Mouse (Mus musculus): Measurements from ENCODE around the gene Vkorc1. TPM values are rescaled to one million over a fixed set of nuclear protein-coding genes. Genes with fewer than 3 reads are reported as not detected.
A peak's percentile ranks its signal among the peaks of the same experiment; 100 is the strongest.

Gene Vkorc1
- polyA plus RNA-seq, 1 experiment from 2014 or later: 130 TPM

DNA sequence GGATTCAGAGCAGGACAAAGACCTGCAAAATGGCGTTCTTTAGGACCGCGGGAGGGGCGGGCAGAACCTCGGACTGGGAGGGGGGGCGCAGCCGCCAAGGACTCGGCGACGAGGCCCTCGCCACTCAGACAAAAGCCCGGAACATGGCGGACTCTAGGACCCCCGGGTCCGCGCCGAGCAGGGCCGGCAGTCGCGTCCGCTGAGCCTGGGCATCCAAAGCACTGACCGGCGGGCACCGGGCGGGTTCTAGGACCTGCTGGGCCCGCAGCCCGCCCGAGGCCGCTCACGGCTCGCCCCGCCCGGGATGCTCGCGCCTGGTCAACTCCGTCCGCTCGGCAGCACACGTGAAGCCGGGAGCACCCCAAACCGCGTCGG lies 19.8 kb downstream of the Vkorc1 start:
- 1% methylated on average over 37 of the region's 43 CpGs for WGBS
- DNase-seq (ENCODE audit: low spot score): peak; percentile 95

GRCm38 (mm10) chr7:127874812-127875626 lies 20.4 kb downstream of the Vkorc1 start:
- no peak for ATAC-seq (ENCODE audit: low FRiP score, low TSS enrichment)
- Histone ChIP-seq H3K36me3 (ENCODE audit: control insufficient read depth, insufficient read depth, low read length) (peaks cover 16% of the 10 kb centered on the region), H3K9me3 (ENCODE audit: control insufficient read depth, low read length) (no peaks in the 10 kb centered on the region), H3K4me2 (replicated peaks; ENCODE audit: low read depth) (peak overlapping the region; percentile 68), H3K4me3 (ENCODE audit: low read depth, low read length) (peak overlapping the region; percentile 97), H3K27ac (replicated peaks) (peak overlapping the region; percentile 97), H3K27me3 (ENCODE audit: control insufficient read depth, insufficient read depth, low read length) (no peaks in the 10 kb centered on the region), H3K9ac (ENCODE audit: low read length) (peak overlapping the region; percentile 94), H3K4me1 (replicated peaks; ENCODE audit: control insufficient read depth, insufficient read depth) (0 out of 2 replicates have a peak, but pooled peaks cover 3% of the 10 kb centered on the region)
- no peak for TF ChIP-seq EP300 (optimal IDR thresholded peaks at IDR 0.05)
- TF ChIP-seq CTCF (IDR thresholded peaks at IDR 0.05; ENCODE audit: low read depth): no peak
- WGBS: 3% methylated on average over 20 of the region's 20 CpGs
- DNase-seq (ENCODE audit: low spot score): no peak

More for the DNA sequence above, 19.8 kb downstream of the Vkorc1 start:
- 0 out of 2 replicates have a peak, but pooled peaks cover 3% of the 10 kb centered on the region for H3K4me1 ChIP-seq (replicated peaks; ENCODE audit: control insufficient read depth, insufficient read depth)
- peak overlapping the region; percentile 97 for H3K27ac ChIP-seq (replicated peaks)
- H3K9ac ChIP-seq (ENCODE audit: low read length): peak overlapping the region; percentile 94
- H3K4me2 ChIP-seq (replicated peaks; ENCODE audit: low read depth): peak overlapping the region; percentile 68
- TF ChIP-seq EP300 (optimal IDR thresholded peaks at IDR 0.05) (no peak), CTCF (IDR thresholded peaks at IDR 0.05; ENCODE audit: low read depth) (no peak)
- ATAC-seq (ENCODE audit: low FRiP score, low TSS enrichment): peak; percentile 90
- H3K36me3 ChIP-seq (ENCODE audit: control insufficient read depth, insufficient read depth, low read length): peaks cover 18% of the 10 kb centered on the region
- no peaks in the 10 kb centered on the region for H3K9me3 ChIP-seq (ENCODE audit: control insufficient read depth, low read length)
- no peaks in the 10 kb centered on the region for H3K27me3 ChIP-seq (ENCODE audit: control insufficient read depth, insufficient read depth, low read length)
- H3K4me3 ChIP-seq (ENCODE audit: low read depth, low read length): peak overlapping the region; percentile 97

DNA sequence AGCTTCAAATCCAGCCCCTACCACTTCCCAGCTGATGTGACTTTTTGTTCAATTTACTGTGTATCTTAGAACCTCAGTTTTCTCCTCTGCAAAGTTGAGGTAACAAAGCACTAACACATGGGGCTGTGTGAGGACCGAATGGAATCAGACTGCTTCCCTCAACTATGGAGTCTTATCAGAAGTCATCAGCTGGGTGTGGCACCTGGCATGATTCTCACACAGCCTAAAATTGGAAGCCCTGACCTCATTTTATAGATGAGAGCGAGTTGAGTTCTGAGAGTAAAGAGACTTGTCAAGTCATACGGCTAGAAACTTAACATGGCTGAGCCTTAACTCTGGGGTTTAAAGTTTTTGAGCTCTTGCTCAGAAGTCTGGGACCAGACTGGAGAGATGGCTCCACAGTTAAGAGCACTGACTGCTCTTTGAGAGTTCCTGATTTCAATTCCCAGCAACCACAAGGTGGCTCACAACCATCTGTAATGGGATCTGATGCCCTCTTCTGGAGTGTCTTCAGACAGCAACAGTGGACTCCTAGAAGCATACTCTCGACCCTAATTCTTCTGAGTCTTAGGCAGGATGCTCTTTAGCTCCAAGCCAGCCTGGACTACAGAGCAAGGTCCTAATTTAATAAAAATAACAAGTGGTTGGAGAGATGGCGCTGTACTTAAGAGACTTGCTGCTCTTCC lies 25.1 kb downstream of the Vkorc1 start:
- TF ChIP-seq CTCF (IDR thresholded peaks at IDR 0.05; ENCODE audit: low read depth): peak; percentile 62
- no peak for TF ChIP-seq EP300 (optimal IDR thresholded peaks at IDR 0.05)
- DNase-seq (ENCODE audit: low spot score): no peak

DNA sequence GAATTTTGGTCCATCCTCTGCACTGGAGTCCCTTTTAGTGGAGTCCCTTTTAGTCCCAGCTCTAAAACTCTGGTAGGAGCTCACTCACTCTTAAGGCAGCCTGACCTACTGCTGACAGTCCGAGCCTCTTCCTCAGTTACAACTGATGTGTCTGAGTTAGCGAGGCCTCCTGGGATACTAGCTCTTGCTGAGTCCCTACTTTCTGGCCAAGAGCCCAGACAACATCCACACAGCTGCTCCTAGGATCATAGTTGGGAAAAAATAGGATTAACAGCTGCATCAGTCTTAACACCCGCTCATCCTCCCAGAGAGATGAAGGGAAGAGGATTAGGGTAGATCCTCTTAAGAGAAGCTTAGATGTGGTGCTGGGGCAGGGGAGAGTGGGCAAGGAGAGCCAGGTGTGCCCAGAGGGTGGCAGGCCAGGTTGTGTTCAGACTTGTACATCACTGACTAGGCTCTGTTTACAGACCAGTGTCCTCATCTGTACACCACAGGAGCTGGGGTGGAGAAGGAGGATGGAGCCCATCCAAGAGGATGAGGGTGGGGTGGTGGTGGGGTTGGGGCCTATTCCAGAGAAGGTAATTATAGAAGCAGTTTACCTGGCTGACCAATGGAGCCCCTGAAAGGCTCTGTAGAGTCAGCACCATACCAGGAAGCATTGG lies 26.1 kb downstream of the Vkorc1 start:
- Histone ChIP-seq H3K36me3 (ENCODE audit: control insufficient read depth, insufficient read depth, low read length) (peaks cover 5% of the 10 kb centered on the region), H3K27ac (replicated peaks) (0 out of 2 replicates have a peak overlapping the region, but pooled peaks have one; percentile 30), H3K9me3 (ENCODE audit: control insufficient read depth, low read length) (no peaks in the 10 kb centered on the region), H3K4me3 (ENCODE audit: low read depth, low read length) (no peak overlapping the region), H3K4me2 (replicated peaks; ENCODE audit: low read depth) (no peak overlapping the region), H3K4me1 (replicated peaks; ENCODE audit: control insufficient read depth, insufficient read depth) (0 out of 2 replicates have a peak, but pooled peaks cover 3% of the 10 kb centered on the region), H3K27me3 (ENCODE audit: control insufficient read depth, insufficient read depth, low read length) (no peaks in the 10 kb centered on the region), H3K9ac (ENCODE audit: low read length) (peak overlapping the region; percentile 35; the same call in 1 of the 2 replicates)
- 32% methylated on average over 3 of the region's 3 CpGs for WGBS
- no peak for DNase-seq (ENCODE audit: low spot score)
- no peak for TF ChIP-seq CTCF (IDR thresholded peaks at IDR 0.05; ENCODE audit: low read depth)
- TF ChIP-seq EP300 (optimal IDR thresholded peaks at IDR 0.05): no peak
- peak; percentile 24 for ATAC-seq (ENCODE audit: low FRiP score, low TSS enrichment)

More for the DNA sequence above, 25.1 kb downstream of the Vkorc1 start:
- Histone ChIP-seq H3K9ac (ENCODE audit: low read length) (no peak overlapping the region), H3K27me3 (ENCODE audit: control insufficient read depth, insufficient read depth, low read length) (no peaks in the 10 kb centered on the region), H3K4me3 (ENCODE audit: low read depth, low read length) (no peak overlapping the region), H3K4me1 (replicated peaks; ENCODE audit: control insufficient read depth, insufficient read depth) (0 out of 2 replicates have a peak, but pooled peaks cover 3% of the 10 kb centered on the region), H3K27ac (replicated peaks) (no peak overlapping the region), H3K4me2 (replicated peaks; ENCODE audit: low read depth) (no peak overlapping the region), H3K9me3 (ENCODE audit: control insufficient read depth, low read length) (no peaks in the 10 kb centered on the region), H3K36me3 (ENCODE audit: control insufficient read depth, insufficient read depth, low read length) (peaks cover 5% of the 10 kb centered on the region)
- no peak for ATAC-seq (ENCODE audit: low FRiP score, low TSS enrichment)
- 75% methylated on average over 5 of the region's 5 CpGs for WGBS

- WGBS: 97% methylated on average over 18 of the region's 18 CpGs
- no peak for DNase-seq (ENCODE audit: low spot score)
- Histone ChIP-seq H3K4me2 (replicated peaks; ENCODE audit: low read depth) (no peak overlapping the region), H3K27ac (replicated peaks) (no peak overlapping the region), H3K36me3 (ENCODE audit: control insufficient read depth, insufficient read depth, low read length) (peaks cover 5% of the 10 kb centered on the region), H3K4me3 (ENCODE audit: low read depth, low read length) (no peak overlapping the region), H3K9ac (ENCODE audit: low read length) (no peak overlapping the region), H3K4me1 (replicated peaks; ENCODE audit: control insufficient read depth, insufficient read depth) (0 out of 2 replicates have a peak, but pooled peaks cover 3% of the 10 kb centered on the region), H3K27me3 (ENCODE audit: control insufficient read depth, insufficient read depth, low read length) (no peaks in the 10 kb centered on the region), H3K9me3 (ENCODE audit: control insufficient read depth, low read length) (no peaks in the 10 kb centered on the region)
- ATAC-seq (ENCODE audit: low FRiP score, low TSS enrichment): no peak
- no peak for TF ChIP-seq EP300 (optimal IDR thresholded peaks at IDR 0.05)
- TF ChIP-seq CTCF (IDR thresholded peaks at IDR 0.05; ENCODE audit: low read depth): no peak
Observed at GRCm38 (mm10) chr7:127867641-127868040, 27.8 kb downstream of the Vkorc1 start.

Data from stomach, postnatal 0 days (tissue).